Comparison of ENCODE assay signal across 8 mouse cellular contexts in genomic region chr4:34882818-34883217, GRCm38 (mm10). TPM values are rescaled to one million over a fixed set of nuclear protein-coding genes. Genes with fewer than 3 reads are reported as not detected.
A peak's percentile ranks its signal among the peaks of the same experiment; 100 is the strongest.
DNase-seq lines count a peak whose midpoint lies in the region; ATAC-seq and TF ChIP-seq lines count a peak whose summit lies in the region.

Gene Zfp292, minus strand, starts transcription at chr4:34882960.

- WGBS in forebrain, embryonic 15.5 days, result under 1% methylated on average over 44 of the region's 44 CpGs
- WGBS in lung, adult 2 months, result under 1% methylated on average over 44 of the region's 44 CpGs
- under 1% methylated on average over 44 of the region's 44 CpGs for WGBS in neural tube, embryonic 15.5 days

- H3K79me2 ChIP-seq in MEL (ENCODE audit: control insufficient read depth, insufficient read depth, low read length, poor library complexity), result peaks cover 52% of the 10 kb centered on the region

- no peaks in the 10 kb centered on the region for H3K27me3 ChIP-seq in MEL (ENCODE audit: control insufficient read depth in 1 of 2, insufficient read depth in 2 of 2, low read length in 2 of 2)
- no peaks in the 10 kb centered on the region for H3K27me3 ChIP-seq in forebrain, embryonic 15.5 days
- no peaks in the 10 kb centered on the region for H3K27me3 ChIP-seq in neural tube, embryonic 15.5 days (replicated peaks)

- peak within 1 kb of the TSS; percentile 61 for H3K4me2 ChIP-seq in forebrain, embryonic 15.5 days (replicated peaks)
- H3K4me2 ChIP-seq in neural tube, embryonic 15.5 days, result peak within 1 kb of the TSS; percentile 71

- no peaks in the 10 kb centered on the region for H3K9me3 ChIP-seq in MEL (replicated peaks; ENCODE audit: insufficient read depth, low read length)
- no peaks in the 10 kb centered on the region for H3K9me3 ChIP-seq in forebrain, embryonic 15.5 days
- no peaks in the 10 kb centered on the region for H3K9me3 ChIP-seq in neural tube, embryonic 15.5 days (replicated peaks)

- H3K27ac ChIP-seq in MEL (ENCODE audit: control insufficient read depth, low read depth, low read length), result peak within 1 kb of the TSS; percentile 38
- H3K27ac ChIP-seq in forebrain, embryonic 15.5 days (replicated peaks), result peak within 1 kb of the TSS; percentile 99
- peak within 1 kb of the TSS; percentile 99 for H3K27ac ChIP-seq in layer of hippocampus, adult 2 months
- peak within 1 kb of the TSS; percentile 99 for H3K27ac ChIP-seq in neural tube, embryonic 15.5 days (replicated peaks)

- TF ChIP-seq RAD21 in MEL (IDR thresholded peaks at IDR 0.05; ENCODE audit: low read depth, low read length), result no peak

- intact Hi-C loops in heart, postnatal 25 days (cut with DNase I), result loop anchor here (1.0 to 10.0 kb wide), 5 partner anchors 31 to 328 kb away; partner anchors contain the start of genes Akirin2, Orc3 and Rars2

- peak; percentile 93 for DNase-seq in MEL (ENCODE audit: low read depth, low spot score)
- peak; percentile 94 to 97 for DNase-seq in cerebellum, adult 18-20 months
- peak; percentile 85 for DNase-seq in heart, postnatal 25 days (ENCODE audit: low spot score)
- peak; percentile 93 to 94 for DNase-seq in layer of hippocampus, adult 2 months (ENCODE audit: low spot score in 2 of 2)
- DNase-seq in lung, adult 2 months, result peak; percentile 90
- DNase-seq in testis, postnatal 10 days (ENCODE audit: low spot score), result peak; percentile 92

- H3K9ac ChIP-seq in MEL (ENCODE audit: control insufficient read depth, low read depth, low read length, poor library complexity, severe bottlenecking), result peak within 1 kb of the TSS; percentile 85
- peak within 1 kb of the TSS; percentile 99 for H3K9ac ChIP-seq in forebrain, embryonic 15.5 days (replicated peaks)
- H3K9ac ChIP-seq in neural tube, embryonic 15.5 days (replicated peaks), result peak within 1 kb of the TSS; percentile 96

- ATAC-seq in forebrain, embryonic 15.5 days (replicated peaks), result peak; percentile 93
- ATAC-seq in neural tube, embryonic 15.5 days (ENCODE audit: low FRiP score), result peak; percentile 94

- peaks cover 6 to 8% of the 10 kb centered on the region in 2 experiments for H3K4me1 ChIP-seq in MEL (ENCODE audit: control insufficient read depth in 1 of 2, insufficient read depth in 2 of 2, low read length in 2 of 2)
- peaks cover 34% of the 10 kb centered on the region for H3K4me1 ChIP-seq in forebrain, embryonic 15.5 days
- H3K4me1 ChIP-seq in lung, adult 2 months (ENCODE audit: control insufficient read depth, insufficient read depth, low read length), result peaks cover 11% of the 10 kb centered on the region
- H3K4me1 ChIP-seq in neural tube, embryonic 15.5 days, result peaks cover 39% of the 10 kb centered on the region

- TF ChIP-seq CTCF in MEL (IDR thresholded peaks at IDR 0.05 in 2 of 3, conservative IDR thresholded peaks at IDR 0.05 in 1 of 3; ENCODE audit: control insufficient read depth in 1 of 3, insufficient read depth in 1 of 3, low read depth in 2 of 3, low read length in 3 of 3, poor library complexity in 1 of 3, severe bottlenecking in 1 of 3), result no peak
- TF ChIP-seq CTCF in layer of hippocampus, adult 2 months (conservative IDR thresholded peaks at IDR 0.05), result no peak
- no peak for TF ChIP-seq CTCF in lung, adult 2 months (IDR thresholded peaks at IDR 0.05; ENCODE audit: insufficient read depth, low read length)

- peak within 1 kb of the TSS; percentile 71 to 77 for H3K4me3 ChIP-seq in MEL (ENCODE audit: control insufficient read depth in 1 of 2, insufficient read depth in 1 of 2, low read depth in 2 of 2, low read length in 2 of 2)
- H3K4me3 ChIP-seq in forebrain, embryonic 15.5 days, result peak within 1 kb of the TSS; percentile 90
- H3K4me3 ChIP-seq in layer of hippocampus, adult 2 months, result peak within 1 kb of the TSS; percentile 71
- peak within 1 kb of the TSS; percentile 78 for H3K4me3 ChIP-seq in lung, adult 2 months (replicated peaks; ENCODE audit: extremely low read depth, low read depth, low read length)
- peak within 1 kb of the TSS; percentile 86 for H3K4me3 ChIP-seq in neural tube, embryonic 15.5 days (replicated peaks)

- no peak for TF ChIP-seq EP300 in MEL (IDR thresholded peaks at IDR 0.05; ENCODE audit: low read depth in 1 of 2, low read length in 2 of 2)

- TF ChIP-seq POLR2A in MEL (IDR thresholded peaks at IDR 0.05; ENCODE audit: control insufficient read depth in 1 of 2, insufficient read depth in 1 of 2, low read depth in 1 of 2, low read length in 2 of 2, poor library complexity in 1 of 2), result peak; percentile 72 to 75; a peak in 2 of 4 replicates
- TF ChIP-seq POLR2A in lung, adult 2 months (IDR thresholded peaks at IDR 0.05; ENCODE audit: borderline replicate concordance, extremely low read depth, low read depth, low read length), result peak; percentile 83

- peaks cover 2 to 23% of the 10 kb centered on the region in 2 experiments; a peak in 3 of 4 replicates for H3K36me3 ChIP-seq in MEL (ENCODE audit: control insufficient read depth in 1 of 2, insufficient read depth in 2 of 2, low read length in 2 of 2)
- no peaks in the 10 kb centered on the region for H3K36me3 ChIP-seq in forebrain, embryonic 15.5 days
- H3K36me3 ChIP-seq in neural tube, embryonic 15.5 days, result no peaks in the 10 kb centered on the region

TF ChIP-seq in MEL, 35 proteins besides CTCF, POLR2A, EP300 and RAD21:
- TF ChIP-seq NRF1 (IDR thresholded peaks at IDR 0.05; ENCODE audit: insufficient read depth, low read depth, low read length, poor library complexity, severe bottlenecking) (peak; percentile 60; the same call in 1 of the 2 replicates), POLR2AphosphoS5 (IDR thresholded peaks at IDR 0.05; ENCODE audit: borderline replicate concordance, low read depth, low read length) (no peak), ETS1 (IDR thresholded peaks at IDR 0.05; ENCODE audit: low read depth, low read length) (peak; percentile 69; the same call in 1 of the 2 replicates), UBTF (IDR thresholded peaks at IDR 0.05; ENCODE audit: borderline replicate concordance, insufficient read depth, low read depth, low read length) (0 out of 2 replicates have a peak, but pooled peaks have one; percentile 48), MYC (IDR thresholded peaks at IDR 0.05; ENCODE audit: low read depth, low read length) (no peak), BHLHE40 (IDR thresholded peaks at IDR 0.05; ENCODE audit: borderline replicate concordance, low read depth, low read length) (peak; percentile 98), USF2 (IDR thresholded peaks at IDR 0.05; ENCODE audit: borderline replicate concordance in 1 of 2, insufficient read depth in 1 of 2, low read depth in 1 of 2, low read length in 2 of 2) (peak; percentile 89 to 98), MAZ (IDR thresholded peaks at IDR 0.05; ENCODE audit: low read depth, low read length) (no peak), ZC3H11A (IDR thresholded peaks at IDR 0.05; ENCODE audit: low read depth, low read length) (no peak), ZKSCAN1 (IDR thresholded peaks at IDR 0.05; ENCODE audit: low read depth, low read length) (no peak), MAFK (IDR thresholded peaks at IDR 0.05; ENCODE audit: borderline replicate concordance, low read depth, low read length) (no peak), ZMIZ1 (IDR thresholded peaks at IDR 0.05; ENCODE audit: low read depth, low read length) (peak; percentile 62), JUND (IDR thresholded peaks at IDR 0.05; ENCODE audit: low read depth, low read length) (no peak), TBP (IDR thresholded peaks at IDR 0.05; ENCODE audit: low read depth, low read length) (peak; percentile 49; the same call in 1 of the 2 replicates), CHD2 (IDR thresholded peaks at IDR 0.05; ENCODE audit: low read length) (no peak), MYB (IDR thresholded peaks at IDR 0.05; ENCODE audit: low read depth, low read length) (no peak), ZNF384 (IDR thresholded peaks at IDR 0.05; ENCODE audit: low read depth, low read length) (no peak), MXI1 (IDR thresholded peaks at IDR 0.05; ENCODE audit: low read depth, low read length) (peak; percentile 89), KAT2A (conservative IDR thresholded peaks at IDR 0.05; ENCODE audit: low read depth, low read length) (no peak), HCFC1 (IDR thresholded peaks at IDR 0.05; ENCODE audit: low read depth, low read length) (peak; percentile 80), E2F4 (IDR thresholded peaks at IDR 0.05; ENCODE audit: borderline replicate concordance, low read depth, low read length) (no peak), GABPA (IDR thresholded peaks at IDR 0.05; ENCODE audit: low read depth, low read length) (no peak), NELFE (IDR thresholded peaks at IDR 0.05; ENCODE audit: low read depth, low read length) (peak; percentile 76), RCOR1 (IDR thresholded peaks at IDR 0.05; ENCODE audit: low read depth, low read length) (no peak), CHD1 (IDR thresholded peaks at IDR 0.05; ENCODE audit: low read depth, low read length) (0 out of 2 replicates have a peak, but pooled peaks have one; percentile 0), MEF2A (IDR thresholded peaks at IDR 0.05; ENCODE audit: extremely low read depth, insufficient replicate concordance, low read depth, low read length, poor library complexity, severe bottlenecking) (no peak), POLR2AphosphoS2 (IDR thresholded peaks at IDR 0.05; ENCODE audit: low read length) (peak; percentile 49; the same call in 1 of the 2 replicates), SIN3A (IDR thresholded peaks at IDR 0.05; ENCODE audit: low read length) (peak; percentile 74), MAX (IDR thresholded peaks at IDR 0.05; ENCODE audit: low read length) (peak; percentile 98), USF1 (IDR thresholded peaks at IDR 0.05; ENCODE audit: low read depth, low read length) (peak; percentile 99), TCF12 (IDR thresholded peaks at IDR 0.05; ENCODE audit: low read depth, low read length) (peak; percentile 59; the same call in 1 of the 2 replicates), SMC3 (IDR thresholded peaks at IDR 0.05; ENCODE audit: low read depth, low read length) (no peak)

RNA-seq across cellular contexts. Expression of gene Zfp292, which starts in this region (rescaled TPM):
- total RNA-seq in MEL (2012; rRNA removed), result 9.8 and 14.3 TPM in 2 replicates
- 10 to 100 TPM; 16.8 to 19.4 TPM for polyA plus RNA-seq in MEL (2012; ENCODE audit: insufficient read depth in 1 of 2, insufficient read length in 2 of 2, low read depth in 1 of 2, low replicate concordance in 2 of 2, missing spikeins in 1 of 2)
- 36.7 and 37.4 TPM in 2 replicates for polyA plus RNA-seq in forebrain, embryonic 15.5 days (2015; fragmentation: Nextera tagmentation; extraction: Ambion mirVana)
- total RNA-seq in heart, postnatal 25 days (2021), result 10 to 100 TPM; 14.6 to 15.6 TPM
- total RNA-seq in layer of hippocampus, adult 2 months (2021), result 10 to 100 TPM; 26.8 to 27.3 TPM
- 1.8 and 2.6 TPM in 2 replicates for polyA plus RNA-seq in lung, adult 2 months (2012; rRNA removed)
- 20.0 and 20.3 TPM in 2 replicates for polyA plus RNA-seq in neural tube, embryonic 15.5 days (2015; fragmentation: Nextera tagmentation; extraction: Ambion mirVana)

Comparison
In these comparisons a context has a peak if more than half of its experiments do, and no peak if none do; other contexts are left out.
1. Peak in every context shown above with its lines: DNase-seq, ATAC-seq, H3K4me3 ChIP-seq and H3K27ac ChIP-seq.
2. H3K27ac ChIP-seq: peak in every context shown above with its lines; median percentile 99 in forebrain, embryonic 15.5 days; 99 in layer of hippocampus, adult 2 months; 99 in neural tube, embryonic 15.5 days; 38 in MEL.